Mouse (Mus musculus): ENCODE measurements around the gene Kifc3. TPM values are rescaled to one million over a fixed set of nuclear protein-coding genes. Genes with fewer than 3 reads are reported as not detected.
"Not testable (repeated sequence)": the region's sequence is repeated elsewhere in the genome, so short reads cannot be mapped to it uniquely, and the experiment has no call there.

The Kifc3 gene
- polyA plus RNA-seq (2016; fragmentation: Nextera tagmentation; extraction: Ambion mirVana): 13.4 and 16.4 TPM in 2 replicates

GRCm38 (mm10) chr8:95202649-95203275 lies at the start of gene Kifc3:
Gene Kifc3, minus strand, starts transcription at chr8:95202812.
- Histone ChIP-seq H3K9me3 (replicated peaks) (no peaks in the 10 kb centered on the region), H3K4me2 (no peak within 1 kb of the TSS), H3K4me3 (no peak within 1 kb of the TSS), H3K27me3 (replicated peaks) (peaks cover 11% of the 10 kb centered on the region; the same call in 1 of the 2 replicates), H3K27ac (ENCODE audit: poor library complexity, severe bottlenecking) (no peak within 1 kb of the TSS), H3K9ac (0 out of 2 replicates have a peak within 1 kb of the TSS, but pooled peaks have one; percentile 48), H3K36me3 (no peaks in the 10 kb centered on the region), H3K4me1 (replicated peaks) (peaks cover 16% of the 10 kb centered on the region)
- WGBS: 56% methylated on average over 14 of the region's 14 CpGs
- ATAC-seq (ENCODE audit: insufficient number of reproducible peaks, low FRiP score): no peak

- no peak overlapping the region for H3K27ac ChIP-seq (ENCODE audit: poor library complexity, severe bottlenecking)
- H3K4me2 ChIP-seq: no peak overlapping the region
- 65% methylated on average over 9 of the region's 9 CpGs for WGBS
- no peaks in the 10 kb centered on the region for H3K9me3 ChIP-seq (replicated peaks)
- H3K36me3 ChIP-seq: no peaks in the 10 kb centered on the region
- ATAC-seq (ENCODE audit: insufficient number of reproducible peaks, low FRiP score): no peak
- no peaks in the 10 kb centered on the region for H3K27me3 ChIP-seq (replicated peaks)
- no peak overlapping the region for H3K4me3 ChIP-seq
- no peaks in the 10 kb centered on the region for H3K4me1 ChIP-seq (replicated peaks)
- H3K9ac ChIP-seq: no peak overlapping the region
Measured at GRCm38 (mm10) chr8:95252056-95252455, 49.4 kb upstream of the Kifc3 start.

- Histone ChIP-seq H3K36me3 (no peaks in the 10 kb centered on the region), H3K4me3 (no peak overlapping the region), H3K4me1 (replicated peaks) (peaks cover 7% of the 10 kb centered on the region), H3K9ac (no peak overlapping the region), H3K27ac (ENCODE audit: poor library complexity, severe bottlenecking) (no peak overlapping the region), H3K9me3 (replicated peaks) (no peaks in the 10 kb centered on the region), H3K27me3 (replicated peaks) (no peaks in the 10 kb centered on the region), H3K4me2 (no peak overlapping the region)
- 56% methylated on average over 4 of the region's 4 CpGs for WGBS
- no peak for ATAC-seq (ENCODE audit: insufficient number of reproducible peaks, low FRiP score)
Measured at GRCm38 (mm10) chr8:95249847-95250246, 47.2 kb upstream of the Kifc3 start.

- H3K4me3 ChIP-seq: no peak overlapping the region
- no peak overlapping the region for H3K27ac ChIP-seq (ENCODE audit: poor library complexity, severe bottlenecking)
- H3K9ac ChIP-seq: no peak overlapping the region
- no peaks in the 10 kb centered on the region for H3K27me3 ChIP-seq (replicated peaks)
- WGBS: 72% methylated on average over 5 of the region's 5 CpGs
- no peak overlapping the region for H3K4me2 ChIP-seq
- H3K9me3 ChIP-seq (replicated peaks): no peaks in the 10 kb centered on the region
- H3K36me3 ChIP-seq: no peaks in the 10 kb centered on the region
- no peak for ATAC-seq (ENCODE audit: insufficient number of reproducible peaks, low FRiP score)
- peaks cover 15% of the 10 kb centered on the region for H3K4me1 ChIP-seq (replicated peaks)
Measured at GRCm38 (mm10) chr8:95247277-95247676, 44.7 kb upstream of the Kifc3 start.

- ATAC-seq (ENCODE audit: insufficient number of reproducible peaks, low FRiP score): peak; percentile 43; the same call in 1 of the 2 replicates
- 55% methylated on average over 5 of the region's 5 CpGs for WGBS
- no peaks in the 10 kb centered on the region for H3K9me3 ChIP-seq (replicated peaks)
Measured at GRCm38 (mm10) chr8:95245180-95245579, 42.6 kb upstream of the Kifc3 start.

GRCm38 (mm10) chr8:95243853-95244252 lies 41.2 kb upstream of the Kifc3 start:
- H3K27ac ChIP-seq (ENCODE audit: poor library complexity, severe bottlenecking): no peak overlapping the region
- H3K36me3 ChIP-seq: no peaks in the 10 kb centered on the region
- H3K27me3 ChIP-seq (replicated peaks): no peaks in the 10 kb centered on the region
- peaks cover 15% of the 10 kb centered on the region for H3K4me1 ChIP-seq (replicated peaks)
- H3K9me3 ChIP-seq (replicated peaks): no peaks in the 10 kb centered on the region
- ATAC-seq (ENCODE audit: insufficient number of reproducible peaks, low FRiP score): no peak
- H3K4me3 ChIP-seq: no peak overlapping the region
- 61% methylated on average over 4 of the region's 4 CpGs for WGBS
- no peak overlapping the region for H3K9ac ChIP-seq
- H3K4me2 ChIP-seq: no peak overlapping the region

More at GRCm38 (mm10) chr8:95245180-95245579, 42.6 kb upstream of the Kifc3 start:
- Histone ChIP-seq H3K36me3 (no peaks in the 10 kb centered on the region), H3K4me3 (no peak overlapping the region), H3K27ac (ENCODE audit: poor library complexity, severe bottlenecking) (no peak overlapping the region), H3K27me3 (replicated peaks) (no peaks in the 10 kb centered on the region), H3K4me1 (replicated peaks) (peaks cover 15% of the 10 kb centered on the region), H3K9ac (no peak overlapping the region), H3K4me2 (no peak overlapping the region)

GRCm38 (mm10) chr8:95242826-95243571 lies 40.4 kb upstream of the Kifc3 start:
- H3K27ac ChIP-seq (ENCODE audit: poor library complexity, severe bottlenecking): no peak overlapping the region
- no peak overlapping the region for H3K4me3 ChIP-seq
- H3K36me3 ChIP-seq: no peaks in the 10 kb centered on the region
- no peak for ATAC-seq (ENCODE audit: insufficient number of reproducible peaks, low FRiP score)
- peaks cover 15% of the 10 kb centered on the region for H3K4me1 ChIP-seq (replicated peaks)
- H3K9ac ChIP-seq: no peak overlapping the region
- no peaks in the 10 kb centered on the region for H3K27me3 ChIP-seq (replicated peaks)
- H3K9me3 ChIP-seq (replicated peaks): no peaks in the 10 kb centered on the region
- no peak overlapping the region for H3K4me2 ChIP-seq
- WGBS: 53% methylated on average over 12 of the region's 12 CpGs

- H3K36me3 ChIP-seq: no peaks in the 10 kb centered on the region
- peaks cover 15% of the 10 kb centered on the region for H3K4me1 ChIP-seq (replicated peaks)
- no peak overlapping the region for H3K4me3 ChIP-seq
- no peak overlapping the region for H3K27ac ChIP-seq (ENCODE audit: poor library complexity, severe bottlenecking)
- no peaks in the 10 kb centered on the region for H3K9me3 ChIP-seq (replicated peaks)
- WGBS: 83% methylated on average over 26 of the region's 26 CpGs
- no peak overlapping the region for H3K4me2 ChIP-seq
- H3K27me3 ChIP-seq (replicated peaks): no peaks in the 10 kb centered on the region
- ATAC-seq (ENCODE audit: insufficient number of reproducible peaks, low FRiP score): no peak
- no peak overlapping the region for H3K9ac ChIP-seq
Measured at GRCm38 (mm10) chr8:95242099-95242825, 39.6 kb upstream of the Kifc3 start.

GRCm38 (mm10) chr8:95235683-95236082 lies 33.1 kb upstream of the Kifc3 start:
- ATAC-seq (ENCODE audit: insufficient number of reproducible peaks, low FRiP score): no peak
- no peaks in the 10 kb centered on the region for H3K36me3 ChIP-seq
- 2% methylated on average over 3 of the region's 3 CpGs for WGBS
- peaks cover 6% of the 10 kb centered on the region; the same call in 1 of the 2 replicates for H3K9me3 ChIP-seq (replicated peaks)
- H3K4me1 ChIP-seq (replicated peaks): no peaks in the 10 kb centered on the region
- no peak overlapping the region for H3K9ac ChIP-seq
- no peak overlapping the region for H3K4me2 ChIP-seq
- no peak overlapping the region for H3K4me3 ChIP-seq
- no peak overlapping the region for H3K27ac ChIP-seq (ENCODE audit: poor library complexity, severe bottlenecking)
- no peaks in the 10 kb centered on the region for H3K27me3 ChIP-seq (replicated peaks)

- H3K36me3 ChIP-seq; H3K4me3 ChIP-seq; H3K4me2 ChIP-seq; H3K27me3 ChIP-seq (replicated peaks); H3K27ac ChIP-seq (ENCODE audit: poor library complexity, severe bottlenecking); ATAC-seq (ENCODE audit: insufficient number of reproducible peaks, low FRiP score); H3K9me3 ChIP-seq (replicated peaks); H3K9ac ChIP-seq: not testable (repeated sequence)
- WGBS: 80% methylated on average over 9 of the region's 9 CpGs
- peaks cover 15% of the 10 kb centered on the region for H3K4me1 ChIP-seq (replicated peaks)
Measured at GRCm38 (mm10) chr8:95230086-95230485, 27.5 kb upstream of the Kifc3 start.

- H3K4me2 ChIP-seq: peak overlapping the region; percentile 2; the same call in 1 of the 2 replicates
- H3K27ac ChIP-seq (ENCODE audit: poor library complexity, severe bottlenecking): no peak overlapping the region; the same call in 1 of the 2 replicates
- H3K27me3 ChIP-seq (replicated peaks): no peaks in the 10 kb centered on the region
- H3K9ac ChIP-seq: no peak overlapping the region
- no peaks in the 10 kb centered on the region for H3K9me3 ChIP-seq (replicated peaks)
- 31% methylated on average over 2 of the region's 2 CpGs for WGBS
- ATAC-seq (ENCODE audit: insufficient number of reproducible peaks, low FRiP score): no peak
- peaks cover 15% of the 10 kb centered on the region for H3K4me1 ChIP-seq (replicated peaks)
- H3K4me3 ChIP-seq: no peak overlapping the region
- no peaks in the 10 kb centered on the region for H3K36me3 ChIP-seq
Measured at GRCm38 (mm10) chr8:95227151-95227468, 24.5 kb upstream of the Kifc3 start.

Data from heart, embryonic 12.5 days (tissue).